Mouse (Mus musculus): ENCODE results near the gene Sp140. TPM values are rescaled to one million over a fixed set of nuclear protein-coding genes. Genes with fewer than 3 reads are reported as not detected.
"Not testable (repeated sequence)": the region's sequence is repeated elsewhere in the genome, so short reads cannot be mapped to it uniquely, and the experiment has no call there.

Gene Sp140
- total and polyA plus RNA-seq, 3 experiments = 8.2 to 16.5 TPM; not detected in 1

- not testable (repeated sequence) for H3K9me3 ChIP-seq (replicated peaks; ENCODE audit: insufficient read depth, low read length); H3K27me3 ChIP-seq (ENCODE audit: control insufficient read depth in 1 of 2, insufficient read depth in 2 of 2, low read length in 2 of 2); H3K4me3 ChIP-seq (ENCODE audit: control insufficient read depth in 1 of 2, insufficient read depth in 1 of 2, low read depth in 2 of 2, low read length in 2 of 2); DNase-seq (ENCODE audit: low read depth, low spot score); H3K79me2 ChIP-seq (ENCODE audit: control insufficient read depth, insufficient read depth, low read length, poor library complexity); H3K27ac ChIP-seq (ENCODE audit: control insufficient read depth, low read depth, low read length); H3K36me3 ChIP-seq (ENCODE audit: control insufficient read depth in 1 of 2, insufficient read depth in 2 of 2, low read length in 2 of 2); H3K9ac ChIP-seq (ENCODE audit: control insufficient read depth, low read depth, low read length, poor library complexity, severe bottlenecking)
- peaks cover 5 to 11% of the 10 kb centered on the region in 2 experiments; a peak in 3 of 4 replicates for H3K4me1 ChIP-seq (ENCODE audit: control insufficient read depth in 1 of 2, insufficient read depth in 2 of 2, low read length in 2 of 2)
Measured at GRCm38 (mm10) chr1:85617161-85617560, 17.0 kb downstream of the Sp140 start.

- not testable (repeated sequence) for H3K36me3 ChIP-seq (ENCODE audit: control insufficient read depth in 1 of 2, insufficient read depth in 2 of 2, low read length in 2 of 2); H3K79me2 ChIP-seq (ENCODE audit: control insufficient read depth, insufficient read depth, low read length, poor library complexity); H3K27me3 ChIP-seq (ENCODE audit: control insufficient read depth in 1 of 2, insufficient read depth in 2 of 2, low read length in 2 of 2); H3K9me3 ChIP-seq (replicated peaks; ENCODE audit: insufficient read depth, low read length); H3K9ac ChIP-seq (ENCODE audit: control insufficient read depth, low read depth, low read length, poor library complexity, severe bottlenecking); H3K4me3 ChIP-seq (ENCODE audit: control insufficient read depth in 1 of 2, insufficient read depth in 1 of 2, low read depth in 2 of 2, low read length in 2 of 2)
- DNase-seq (ENCODE audit: low read depth, low spot score) = peak; percentile 57
- Histone ChIP-seq H3K4me1 (ENCODE audit: control insufficient read depth in 1 of 2, insufficient read depth in 2 of 2, low read length in 2 of 2) (peaks cover 5 to 11% of the 10 kb centered on the region in 2 experiments; a peak in 3 of 4 replicates), H3K27ac (ENCODE audit: control insufficient read depth, low read depth, low read length) (peak overlapping the region; percentile 26)
Measured at GRCm38 (mm10) chr1:85618689-85619088, 18.5 kb downstream of the Sp140 start.

GRCm38 (mm10) chr1:85636936-85637335, 36.8 kb downstream of the Sp140 start:
- DNase-seq (ENCODE audit: low read depth, low spot score); H3K4me3 ChIP-seq (ENCODE audit: control insufficient read depth in 1 of 2, insufficient read depth in 1 of 2, low read depth in 2 of 2, low read length in 2 of 2); H3K27me3 ChIP-seq (ENCODE audit: control insufficient read depth in 1 of 2, insufficient read depth in 2 of 2, low read length in 2 of 2); H3K9ac ChIP-seq (ENCODE audit: control insufficient read depth, low read depth, low read length, poor library complexity, severe bottlenecking); H3K27ac ChIP-seq (ENCODE audit: control insufficient read depth, low read depth, low read length); H3K36me3 ChIP-seq (ENCODE audit: control insufficient read depth in 1 of 2, insufficient read depth in 2 of 2, low read length in 2 of 2); H3K9me3 ChIP-seq (replicated peaks; ENCODE audit: insufficient read depth, low read length); H3K4me1 ChIP-seq (ENCODE audit: control insufficient read depth in 1 of 2, insufficient read depth in 2 of 2, low read length in 2 of 2); H3K79me2 ChIP-seq (ENCODE audit: control insufficient read depth, insufficient read depth, low read length, poor library complexity): not testable (repeated sequence)

GRCm38 (mm10) chr1:85638144-85638543, 38.0 kb downstream of the Sp140 start:
- DNase-seq (ENCODE audit: low read depth, low spot score); H3K79me2 ChIP-seq (ENCODE audit: control insufficient read depth, insufficient read depth, low read length, poor library complexity); H3K36me3 ChIP-seq (ENCODE audit: control insufficient read depth in 1 of 2, insufficient read depth in 2 of 2, low read length in 2 of 2); H3K4me3 ChIP-seq (ENCODE audit: control insufficient read depth in 1 of 2, insufficient read depth in 1 of 2, low read depth in 2 of 2, low read length in 2 of 2); H3K4me1 ChIP-seq (ENCODE audit: control insufficient read depth in 1 of 2, insufficient read depth in 2 of 2, low read length in 2 of 2); H3K9me3 ChIP-seq (replicated peaks; ENCODE audit: insufficient read depth, low read length); H3K27me3 ChIP-seq (ENCODE audit: control insufficient read depth in 1 of 2, insufficient read depth in 2 of 2, low read length in 2 of 2); H3K9ac ChIP-seq (ENCODE audit: control insufficient read depth, low read depth, low read length, poor library complexity, severe bottlenecking); H3K27ac ChIP-seq (ENCODE audit: control insufficient read depth, low read depth, low read length): not testable (repeated sequence)

GRCm38 (mm10) chr1:85649881-85650280, 49.7 kb downstream of the Sp140 start, which contains the start of gene Sp100:
TSS of gene Sp100 (plus strand) at chr1:85649988.
- Histone ChIP-seq H3K9ac (ENCODE audit: control insufficient read depth, low read depth, low read length, poor library complexity, severe bottlenecking) (peak within 1 kb of the TSS; percentile 80), H3K4me3 (ENCODE audit: control insufficient read depth in 1 of 2, insufficient read depth in 1 of 2, low read depth in 2 of 2, low read length in 2 of 2) (peak within 1 kb of the TSS; percentile 64 to 71)
- peak; percentile 58 for DNase-seq (ENCODE audit: low read depth, low spot score)

GRCm38 (mm10) chr1:85650524-85650923, 50.3 kb downstream of the Sp140 start:
- H3K4me1 ChIP-seq (ENCODE audit: control insufficient read depth in 1 of 2, insufficient read depth in 2 of 2, low read length in 2 of 2); H3K4me3 ChIP-seq (ENCODE audit: control insufficient read depth in 1 of 2, insufficient read depth in 1 of 2, low read depth in 2 of 2, low read length in 2 of 2); H3K9me3 ChIP-seq (replicated peaks; ENCODE audit: insufficient read depth, low read length); H3K27ac ChIP-seq (ENCODE audit: control insufficient read depth, low read depth, low read length); H3K36me3 ChIP-seq (ENCODE audit: control insufficient read depth in 1 of 2, insufficient read depth in 2 of 2, low read length in 2 of 2); H3K27me3 ChIP-seq (ENCODE audit: control insufficient read depth in 1 of 2, insufficient read depth in 2 of 2, low read length in 2 of 2); H3K9ac ChIP-seq (ENCODE audit: control insufficient read depth, low read depth, low read length, poor library complexity, severe bottlenecking); DNase-seq (ENCODE audit: low read depth, low spot score); H3K79me2 ChIP-seq (ENCODE audit: control insufficient read depth, insufficient read depth, low read length, poor library complexity): not testable (repeated sequence)

More at GRCm38 (mm10) chr1:85649881-85650280, 49.7 kb downstream of the Sp140 start, which contains the start of gene Sp100:
- not testable (repeated sequence) for H3K36me3 ChIP-seq (ENCODE audit: control insufficient read depth in 1 of 2, insufficient read depth in 2 of 2, low read length in 2 of 2); H3K27me3 ChIP-seq (ENCODE audit: control insufficient read depth in 1 of 2, insufficient read depth in 2 of 2, low read length in 2 of 2); H3K4me1 ChIP-seq (ENCODE audit: control insufficient read depth in 1 of 2, insufficient read depth in 2 of 2, low read length in 2 of 2); H3K9me3 ChIP-seq (replicated peaks; ENCODE audit: insufficient read depth, low read length); H3K79me2 ChIP-seq (ENCODE audit: control insufficient read depth, insufficient read depth, low read length, poor library complexity)
- 0 out of 2 replicates have a peak within 1 kb of the TSS, but pooled peaks have one; percentile 42 for H3K27ac ChIP-seq (ENCODE audit: control insufficient read depth, low read depth, low read length)
- peak in 1 of 2 experiments; percentile 19; a peak in 1 of 4 replicates for TF ChIP-seq POLR2A (IDR thresholded peaks at IDR 0.05; ENCODE audit: control insufficient read depth in 1 of 2, insufficient read depth in 1 of 2, low read depth in 1 of 2, low read length in 2 of 2, poor library complexity in 1 of 2)

All from MEL (cell line).